In genomic region chr13:31897493-31897892, GRCm38 (mm10) we compare ENCODE assay signal across 15 mouse cellular contexts.
"Had no signal": no experiment of that assay in that cellular context is flagged by ENCODE, and none has a peak within 500 bp of the region (broad histone marks: within the 10 kb centered on the region; RNA-seq: fewer than 3 reads in every experiment).

No protein-coding gene starts in this region.

- DNase-seq: retina, postnatal 1 day; right cerebral cortex, adult 18-20 months; right cerebral cortex, postnatal 14 days; right cerebral cortex, postnatal 25 days; right cerebral cortex, postnatal 4 days; spleen, adult 18-20 months; thymus, adult 18-20 months; thymus, adult 2 months; thymus, postnatal 14 days; thymus, postnatal 36 days; thymus, postnatal 4 days had no signal

- H3K4me3 ChIP-seq: neural tube, embryonic 13.5 days; neural tube, embryonic 15.5 days; stomach, embryonic 15.5 days had no signal

- H3K9me3 ChIP-seq: neural tube, embryonic 13.5 days; neural tube, embryonic 15.5 days; stomach, embryonic 15.5 days had no signal

- H3K36me3 ChIP-seq: neural tube, embryonic 13.5 days; neural tube, embryonic 15.5 days; stomach, embryonic 15.5 days had no signal

- H3K27ac ChIP-seq: neural tube, embryonic 13.5 days; neural tube, embryonic 15.5 days; stomach, embryonic 15.5 days; stomach, postnatal 0 days had no signal

- H3K9ac ChIP-seq: neural tube, embryonic 13.5 days; neural tube, embryonic 15.5 days; stomach, embryonic 15.5 days had no signal

- H3K4me2 ChIP-seq: neural tube, embryonic 13.5 days; neural tube, embryonic 15.5 days; stomach, embryonic 15.5 days had no signal

- H3K27me3 ChIP-seq: neural tube, embryonic 13.5 days; neural tube, embryonic 15.5 days; stomach, embryonic 15.5 days had no signal

- H3K4me1 ChIP-seq: neural tube, embryonic 13.5 days; neural tube, embryonic 15.5 days; stomach, embryonic 15.5 days had no signal
